Mouse (Mus musculus) fibroblast of lung, adult 2 months (primary cell): ENCODE measurements around the gene Gm4881.

Experiments used
- DNase-seq: peaks from one replicate; pipeline ENCODE4 v3.0.0-alpha.2; 2011; ENCODE audit warnings: low read depth

Gene Gm4881

GRCm38 (mm10) chr7:24944257-24944950, at the start of gene Gm4881:
Gene Gm4881 (minus strand): TSS chr7:24944494.
- DNase-seq, result no peak

- DNase-seq, result peak; percentile 34
Measured at GRCm38 (mm10) chr7:24993081-24993480, 48.8 kb upstream of the Gm4881 start.

- no peak for DNase-seq
Measured at GRCm38 (mm10) chr7:24990478-24990877, 46.2 kb upstream of the Gm4881 start.

GRCm38 (mm10) chr7:24987941-24988340, 43.6 kb upstream of the Gm4881 start:
- no peak for DNase-seq

GRCm38 (mm10) chr7:24985799-24986198, 41.5 kb upstream of the Gm4881 start:
- no peak for DNase-seq

- DNase-seq, result no peak
Measured at GRCm38 (mm10) chr7:24984307-24984706, 40.0 kb upstream of the Gm4881 start.

- DNase-seq, result no peak
Measured at GRCm38 (mm10) chr7:24983396-24983795, 39.1 kb upstream of the Gm4881 start.

- no peak for DNase-seq
Measured at GRCm38 (mm10) chr7:24980439-24980838, 36.1 kb upstream of the Gm4881 start.

GRCm38 (mm10) chr7:24978781-24979180, 34.5 kb upstream of the Gm4881 start:
- no peak for DNase-seq

- no peak for DNase-seq
Measured at GRCm38 (mm10) chr7:24974893-24975595, 30.8 kb upstream of the Gm4881 start.

- no peak for DNase-seq
Measured at GRCm38 (mm10) chr7:24973902-24974301, 29.6 kb upstream of the Gm4881 start.

GRCm38 (mm10) chr7:24973208-24973607, 28.9 kb upstream of the Gm4881 start:
- no peak for DNase-seq

- peak; percentile 89 for DNase-seq
Measured at GRCm38 (mm10) chr7:24971972-24972893, 27.9 kb upstream of the Gm4881 start, which contains the start of gene Rabac1. Gene Rabac1 (minus strand): TSS chr7:24972754.

GRCm38 (mm10) chr7:24971261-24971971, 27.1 kb upstream of the Gm4881 start:
- no peak for DNase-seq

- no peak for DNase-seq
Measured at GRCm38 (mm10) chr7:24970341-24970740, 26.0 kb upstream of the Gm4881 start.

- no peak for DNase-seq
Measured at GRCm38 (mm10) chr7:24969805-24970204, 25.5 kb upstream of the Gm4881 start.

GRCm38 (mm10) chr7:24968463-24968862, 24.2 kb upstream of the Gm4881 start:
- no peak for DNase-seq

- no peak for DNase-seq
Measured at GRCm38 (mm10) chr7:24967966-24968365, 23.7 kb upstream of the Gm4881 start.

GRCm38 (mm10) chr7:24964897-24965535, 20.7 kb upstream of the Gm4881 start:
- DNase-seq, result peak; percentile 51

GRCm38 (mm10) chr7:24964288-24964687, 20.0 kb upstream of the Gm4881 start:
- DNase-seq, result no peak

- DNase-seq, result no peak
Measured at GRCm38 (mm10) chr7:24955226-24955625, 10.9 kb upstream of the Gm4881 start.
